Mouse (Mus musculus) thymus, postnatal 0 days (tissue): Measurements from ENCODE around the gene Ifih1. TPM values are rescaled to one million over a fixed set of nuclear protein-coding genes. Genes with fewer than 3 reads are reported as not detected.

Source experiments
- DNase-seq: peaks from one replicate; pipeline ENCODE4 v3.0.0-alpha.2; 2015; ENCODE audit warnings: low spot score
- polyA plus RNA-seq: library from polyadenylated mRNA; unstranded; fragments of >200 nt; fragmentation: Nextera tagmentation; extraction: Ambion mirVana; gene quantifications from 2 replicates; pipeline ENCODE4 v1.2.1, GENCODE M21; 2015

Gene Ifih1
- polyA plus RNA-seq, 1 experiment from 2014 or later, result 10.7 TPM

DNA sequence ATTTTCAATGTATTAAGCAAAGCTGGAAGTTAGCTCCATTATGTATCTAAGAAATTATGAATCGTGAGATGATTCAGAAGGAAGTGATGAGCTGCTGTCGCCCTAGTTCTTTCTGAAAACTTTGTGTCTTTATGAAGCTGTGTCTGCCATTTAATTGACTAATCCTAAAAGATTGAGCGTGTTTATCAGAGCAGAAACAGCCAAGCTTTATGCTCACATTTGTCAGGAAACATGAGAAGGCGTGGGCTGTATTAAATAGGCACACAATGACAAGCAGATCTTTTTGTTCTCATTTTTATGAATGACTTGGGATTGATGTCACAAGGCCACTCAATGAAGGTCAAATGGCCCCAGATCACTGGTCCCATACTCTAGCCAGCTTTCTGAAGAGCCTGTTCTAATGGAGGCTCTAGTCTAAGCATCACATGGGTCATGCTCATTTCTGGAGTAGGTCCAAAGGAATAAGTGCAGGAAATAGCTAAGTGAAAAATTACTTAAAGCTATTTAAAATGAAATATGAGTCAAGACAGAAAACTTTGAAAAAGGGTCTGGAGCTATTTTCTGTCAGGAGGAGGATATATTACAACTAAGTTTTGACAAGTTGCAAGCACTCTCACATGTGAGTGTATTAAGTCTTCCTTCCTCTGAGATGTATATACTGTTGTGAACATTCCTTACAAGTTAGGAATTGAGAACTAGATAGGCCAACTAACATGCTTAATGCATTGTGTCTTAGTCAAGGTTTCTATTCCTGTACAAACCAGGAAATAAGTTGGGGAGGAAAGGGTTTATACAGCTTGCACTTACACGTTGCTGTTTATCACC, 83.2 kb downstream of the Ifih1 start:
- DNase-seq, result no peak

DNA sequence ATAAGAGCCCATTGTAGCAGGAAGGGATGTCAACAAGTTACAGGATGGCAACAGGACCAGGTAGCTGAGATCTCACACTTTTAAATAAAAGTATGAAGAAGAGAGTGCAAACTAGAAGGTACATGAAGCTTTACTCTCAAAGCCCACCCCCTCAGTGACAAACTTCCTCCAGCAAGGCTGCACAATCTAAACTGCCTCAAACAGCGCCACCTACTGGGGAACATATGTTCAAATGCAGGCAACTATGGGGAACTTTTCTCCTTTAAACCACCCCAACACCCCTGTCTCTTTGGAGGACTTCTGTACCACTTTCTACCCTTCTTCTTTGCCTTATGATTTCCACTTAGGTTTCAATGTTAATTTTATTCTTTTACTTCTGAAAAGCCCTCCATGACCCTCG, 88.6 kb downstream of the Ifih1 start:
- no peak for DNase-seq

DNA sequence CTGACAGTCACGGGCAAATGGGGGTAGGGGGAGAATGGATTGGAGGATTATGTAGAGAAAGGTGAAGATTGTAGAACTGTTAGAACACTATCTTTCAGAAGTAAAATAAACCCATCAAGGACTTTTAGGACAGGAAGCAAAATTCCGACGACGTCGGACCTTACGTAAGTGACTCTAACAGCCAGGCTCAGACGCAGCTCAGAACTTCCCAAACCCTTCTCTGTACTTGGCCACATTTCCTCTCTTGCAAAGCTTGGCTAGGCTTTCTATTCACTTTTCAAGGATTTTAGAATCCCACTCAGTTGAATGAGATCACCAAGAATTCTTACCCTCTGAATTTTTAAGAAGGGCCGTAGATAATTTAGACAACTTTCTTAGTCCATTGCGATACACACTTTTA, 89.7 kb downstream of the Ifih1 start:
- DNase-seq, result no peak

DNA sequence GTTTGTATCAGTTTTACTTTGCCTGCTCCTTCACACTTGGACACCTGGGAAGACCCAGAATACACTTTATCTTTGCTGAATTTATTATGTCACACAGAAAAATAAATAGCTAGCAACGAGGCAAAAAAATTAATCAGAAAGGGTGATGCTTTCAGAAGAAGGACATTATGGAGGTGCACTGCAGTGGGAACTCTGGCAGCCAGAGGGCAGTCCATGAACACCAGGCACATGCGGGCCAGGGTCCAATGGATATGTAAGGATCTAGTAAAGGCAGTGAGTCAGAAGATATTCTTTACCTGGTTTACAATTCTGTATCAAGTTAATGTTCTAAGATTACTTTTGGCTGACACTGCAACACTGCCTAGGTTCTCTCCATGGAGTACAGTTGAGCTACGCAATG, 96.4 kb downstream of the Ifih1 start:
- DNase-seq, result no peak

DNA sequence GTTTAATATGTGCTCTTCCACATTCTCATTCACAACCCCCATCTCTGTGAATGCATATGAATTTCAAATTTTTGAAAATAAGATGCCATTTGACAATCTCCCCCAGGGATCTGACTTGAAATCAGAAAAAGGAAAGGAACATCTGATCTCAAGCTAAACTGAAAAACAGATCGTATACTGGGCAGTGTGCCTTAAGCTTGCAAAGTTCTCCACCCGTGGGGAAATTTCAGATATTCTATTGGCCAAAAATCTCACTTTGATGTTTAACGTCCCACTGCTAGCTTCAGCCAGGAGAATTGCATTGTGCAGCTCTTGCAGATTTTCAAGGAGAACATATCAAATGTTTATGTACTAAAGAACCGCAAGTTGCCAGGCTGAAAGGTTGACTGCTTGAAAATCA, 96.9 kb downstream of the Ifih1 start:
- DNase-seq, result no peak

DNA sequence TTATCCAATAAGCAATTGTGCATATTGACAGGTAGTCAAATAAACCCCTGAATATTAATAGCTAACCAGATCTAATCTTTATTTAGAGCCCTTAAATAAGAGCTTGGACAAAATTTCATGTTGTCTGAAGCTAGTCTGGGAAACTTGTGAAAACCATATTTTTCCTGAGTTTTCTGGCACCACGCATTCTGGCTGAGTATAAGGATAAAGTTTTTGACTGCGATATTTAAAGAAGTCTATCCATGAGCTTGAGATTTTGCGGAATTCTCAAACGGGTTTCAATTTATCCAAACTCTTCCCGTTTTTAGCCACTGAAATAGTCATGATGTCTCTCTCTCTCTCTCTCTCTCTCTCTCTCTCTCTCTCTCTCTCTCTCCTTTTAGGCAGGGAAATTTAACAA, 98.0 kb downstream of the Ifih1 start:
- no peak for DNase-seq

Other genes with a start within 250 kb of the Ifih1 start
- gene Dpp4, start 234.0 kb downstream of the Ifih1 start, polyA plus RNA-seq, result 58.4 and 69.5 TPM in 2 replicates
- gene Gcg, start 162.6 kb downstream of the Ifih1 start, polyA plus RNA-seq, result 0.59 and 1.3 TPM in 2 replicates
- gene Fap, start 72.2 kb downstream of the Ifih1 start, polyA plus RNA-seq, result 1.8 and 3.4 TPM in 2 replicates
- gene Gca, start 18.0 kb upstream of the Ifih1 start, polyA plus RNA-seq, result 1.8 and 1.9 TPM in 2 replicates